Mouse (Mus musculus) urinary bladder, postnatal 36 days (tissue): ENCODE measurements at regions not wholly inside any gene's neighbourhood (a gene's known extent, or its start where the extent isn't known, plus 50 kb on each side); places are given as distances from the start of the nearest gene placed in this dataset.
A peak's percentile ranks its signal among the peaks of the same experiment; 100 is the strongest.

ENCODE experiments used
- DNase-seq, 2 experiments: peaks; one replicate each; pipeline ENCODE4 v3.0.0; 2022; ENCODE audit warnings: low spot score in 2 of 2, mixed read lengths in 1 of 2

DNA sequence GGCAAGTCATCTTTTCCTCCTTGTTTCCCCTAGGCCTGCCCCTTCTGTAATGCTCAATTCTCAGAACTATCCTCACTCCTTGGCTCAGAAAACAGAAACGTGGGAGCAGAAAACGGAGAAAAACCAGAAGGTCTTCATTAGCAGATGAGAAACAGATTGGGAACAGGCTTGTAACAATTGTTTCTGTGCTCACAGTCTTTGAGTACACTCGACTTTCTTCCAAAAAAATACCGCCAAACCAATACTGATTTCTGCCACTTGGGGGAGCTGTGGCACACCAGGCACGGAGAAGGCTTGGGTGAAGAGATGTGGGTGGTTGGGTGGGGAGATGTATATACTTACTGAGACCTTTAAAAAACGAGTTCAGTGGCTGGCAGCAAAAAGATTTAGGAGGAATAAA lies 80.8 kb upstream of the 4930583I09Rik start:
- DNase-seq, result no peak

DNA sequence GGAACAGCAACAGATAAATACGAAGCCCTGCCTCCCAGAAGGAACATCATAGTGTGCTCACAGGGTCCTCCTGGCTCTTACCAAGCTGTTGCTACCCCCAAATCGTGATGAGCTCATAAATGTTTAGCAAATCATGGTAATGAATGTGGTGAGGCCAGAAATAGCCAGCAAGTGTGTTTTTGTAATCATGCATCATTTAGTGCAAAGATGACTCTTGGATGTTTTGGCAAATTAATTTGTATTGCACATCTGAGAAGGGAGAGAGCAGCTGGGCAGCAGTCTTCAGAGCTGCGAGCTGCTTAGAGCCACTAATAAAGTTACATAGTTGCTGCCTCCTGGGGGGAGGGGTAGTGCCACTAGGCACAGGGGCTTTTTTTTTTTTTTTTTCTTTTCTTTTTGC lies 79.8 kb upstream of the 4930583I09Rik start:
- DNase-seq, result no peak

DNA sequence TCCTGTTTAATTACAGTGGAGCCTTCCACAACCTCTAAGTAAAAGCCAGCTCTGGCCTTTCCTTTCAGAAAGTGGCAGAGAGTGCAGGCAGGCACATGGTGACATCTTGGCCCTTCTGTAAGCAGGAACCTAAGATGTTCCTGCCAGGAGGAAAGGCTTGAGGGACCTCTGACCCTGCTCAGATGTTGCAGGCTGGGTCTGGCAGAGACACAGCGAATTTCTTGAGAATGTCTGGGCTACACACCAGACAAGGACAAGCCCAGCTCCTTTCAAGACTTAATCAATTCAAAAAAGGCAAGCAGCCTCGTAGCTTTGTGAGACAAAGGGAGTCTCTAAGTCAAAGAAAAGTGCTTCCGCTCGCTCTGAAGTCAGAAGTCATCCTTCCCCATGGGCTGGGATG lies 79.2 kb upstream of the 4930583I09Rik start:
- peak in 1 of 2 experiments; percentile 22 for DNase-seq

DNA sequence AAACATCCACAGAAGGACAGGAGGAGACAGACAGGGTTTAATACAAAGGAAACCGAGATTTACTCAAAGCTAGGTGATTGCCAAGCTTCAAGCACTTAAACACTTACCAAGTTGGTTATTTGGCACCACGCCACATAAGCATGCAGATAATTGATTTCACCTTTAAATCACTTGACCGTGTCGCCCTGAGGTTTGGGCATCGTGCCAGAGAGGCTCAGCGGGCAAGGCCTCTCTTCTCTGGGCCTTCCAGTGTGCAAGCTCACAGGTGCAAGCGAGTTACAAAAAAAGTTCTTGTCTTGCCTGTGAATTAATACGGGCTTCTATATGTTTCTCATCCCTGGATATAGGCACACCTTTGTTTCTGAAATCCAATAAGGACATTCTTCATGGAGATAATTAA lies 78.4 kb upstream of the 4930583I09Rik start:
- no peak for DNase-seq

DNA sequence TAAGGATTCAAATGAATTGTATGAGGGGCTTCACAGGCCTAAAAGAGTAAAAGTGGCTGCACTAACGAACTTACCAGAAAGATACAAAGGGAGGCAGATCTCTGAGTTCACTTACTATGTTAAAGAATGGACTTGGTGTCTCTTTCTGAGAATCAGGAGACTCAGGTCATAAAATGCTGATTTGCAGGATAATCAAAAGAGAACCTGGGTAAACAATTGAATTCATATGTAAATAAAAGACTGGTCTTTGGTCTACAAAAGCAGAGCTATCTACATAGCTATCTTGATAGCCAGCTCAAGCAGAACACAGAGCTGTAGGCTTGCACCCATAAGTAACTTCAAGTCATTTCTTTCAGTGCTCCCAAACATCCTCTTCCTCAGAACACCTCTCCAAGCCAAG lies 72.8 kb upstream of the 4930583I09Rik start:
- DNase-seq, result no peak

DNA sequence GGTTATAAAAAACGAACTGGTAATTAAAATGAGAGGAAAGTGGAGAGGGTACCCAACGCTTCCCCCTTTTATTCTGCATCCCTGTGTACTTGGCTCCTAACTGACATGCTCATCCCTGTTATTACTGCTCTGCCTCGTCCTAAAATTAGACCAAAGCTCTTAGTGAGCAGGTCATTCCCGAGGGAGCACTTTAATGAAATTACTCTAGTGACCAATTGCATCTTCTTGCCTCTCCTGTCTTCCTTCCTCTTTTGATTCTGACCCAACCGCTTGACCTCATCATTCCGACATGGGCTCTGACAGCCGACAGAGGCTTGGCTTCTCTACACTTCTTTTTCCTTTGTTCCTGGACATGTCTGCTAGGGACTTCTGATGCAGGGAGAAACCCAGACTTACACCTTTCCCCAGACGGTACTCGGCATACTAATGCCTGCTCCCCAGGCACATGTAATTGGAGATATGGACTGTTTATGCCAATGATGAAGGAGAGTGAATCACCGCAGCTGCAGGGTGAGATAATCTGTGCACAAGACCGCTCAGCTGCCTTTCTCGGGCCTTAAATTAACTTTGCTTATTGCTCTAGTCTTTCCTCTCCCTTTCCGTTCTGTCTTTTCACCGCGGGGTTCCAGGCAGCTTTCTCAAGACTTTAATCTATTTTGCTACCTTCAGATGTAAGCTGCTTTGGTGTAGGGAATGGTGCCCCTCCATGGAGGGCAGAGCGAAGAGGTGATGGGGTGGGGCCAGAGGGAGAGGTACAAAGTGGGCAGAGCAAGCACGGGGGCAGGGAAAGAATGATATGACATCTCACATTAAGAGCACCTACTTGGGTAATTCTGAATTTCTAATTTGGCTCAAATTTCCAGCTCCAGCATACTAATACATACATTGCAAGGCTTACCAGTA lies 66.1 kb upstream of the 4930583I09Rik start:
- DNase-seq, result no peak

DNA sequence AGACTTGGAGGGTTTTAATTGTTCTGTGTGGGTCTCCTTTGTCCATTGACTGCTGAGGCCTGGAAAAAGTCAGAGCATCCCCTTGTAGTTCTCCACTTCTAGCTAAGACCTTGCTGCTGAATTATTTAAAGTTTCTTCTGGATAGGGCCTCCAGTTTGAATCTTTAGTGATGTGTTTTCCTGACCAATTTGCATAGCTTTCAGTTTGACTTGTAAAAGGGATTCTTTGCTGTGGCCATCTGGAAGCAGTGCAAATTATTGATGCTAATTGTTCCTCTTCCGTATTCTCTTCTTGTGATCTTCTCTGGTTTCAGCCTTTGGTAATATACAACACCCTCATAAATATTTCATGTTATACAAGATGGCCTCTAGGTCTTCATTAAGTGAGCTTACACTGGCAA lies 61.6 kb upstream of the 4930583I09Rik start:
- DNase-seq, result no peak

DNA sequence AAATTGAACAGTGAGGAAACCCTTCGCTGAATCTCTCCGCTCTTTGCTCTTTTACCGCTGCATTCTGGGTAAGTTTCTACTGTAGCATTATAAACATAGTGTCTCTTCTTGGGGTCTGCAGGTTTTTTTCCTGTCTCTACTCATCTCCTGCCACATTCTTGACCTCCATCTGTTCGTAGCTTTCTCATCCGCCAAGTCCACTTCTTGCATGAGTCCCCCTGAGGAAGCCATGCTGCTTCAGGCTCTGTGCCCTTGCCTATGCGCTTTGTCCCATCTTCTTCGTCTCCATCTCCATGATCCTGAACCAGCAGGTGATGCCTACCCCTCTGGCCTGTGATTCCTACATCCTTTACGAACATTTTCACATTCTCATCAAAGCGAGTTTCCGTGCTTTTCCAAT lies 60.0 kb upstream of the 4930583I09Rik start:
- DNase-seq, result no peak

DNA sequence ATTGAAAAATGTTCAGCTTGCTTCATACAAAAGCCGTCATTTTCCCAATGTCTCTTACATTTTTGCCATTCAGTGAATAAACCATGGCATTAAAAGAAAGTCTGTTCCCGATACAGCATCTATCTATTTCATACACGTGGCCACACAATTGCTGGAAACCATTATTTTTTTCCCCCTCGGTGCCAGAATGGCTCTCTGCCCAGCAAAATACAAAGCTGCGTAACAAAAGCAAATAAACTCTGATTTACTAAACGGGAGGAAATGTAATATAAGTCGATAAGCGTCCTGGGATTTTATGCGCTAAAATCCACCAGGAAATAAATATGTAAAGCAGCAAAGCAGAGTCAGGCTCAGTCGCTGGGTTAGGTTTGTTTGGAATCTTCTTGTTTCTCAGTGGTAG lies 59.6 kb upstream of the 4930583I09Rik start:
- no peak for DNase-seq

DNA sequence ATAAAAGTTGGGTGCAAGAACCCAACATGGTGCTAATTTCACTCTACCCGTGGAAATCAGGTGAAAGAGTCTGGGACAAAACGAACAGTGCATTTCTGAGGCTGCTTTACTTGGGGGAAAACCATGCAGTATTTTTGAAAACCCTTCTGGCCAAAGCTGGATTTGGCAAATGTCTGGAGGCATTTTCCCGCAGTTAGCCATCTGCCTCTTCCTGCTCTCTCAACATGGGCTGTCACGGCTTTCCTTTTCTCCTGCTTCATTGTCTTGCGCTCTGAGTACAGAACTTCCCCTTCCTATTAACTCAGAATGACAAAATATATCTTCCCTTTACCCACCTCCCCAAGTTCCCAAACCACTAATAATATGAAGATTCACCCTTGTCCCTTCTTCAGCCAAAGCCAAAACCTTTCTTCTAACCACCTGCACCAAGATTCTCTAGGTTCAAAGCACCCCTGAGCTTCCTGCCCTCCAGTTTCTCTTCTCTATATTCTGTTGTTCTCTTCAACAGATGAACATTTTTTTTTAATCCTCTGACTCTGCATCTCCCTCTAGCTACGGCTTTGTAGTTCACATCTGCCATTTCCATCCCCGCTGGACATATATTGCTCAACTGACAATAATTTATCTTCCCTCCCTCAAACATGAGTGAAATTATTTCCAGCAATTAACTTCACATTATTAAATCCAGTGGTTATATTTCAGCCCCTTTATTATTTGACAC lies 57.5 kb upstream of the 4930583I09Rik start:
- DNase-seq, result no peak
